Mouse (Mus musculus) limb, embryonic 15.5 days (tissue): ENCODE results near the gene Lmo4. TPM values are rescaled to one million over a fixed set of nuclear protein-coding genes. Genes with fewer than 3 reads are reported as not detected.

Experiments used
- ATAC-seq: fragments of 200-750 bp; cut with Nextera tagmentation; 2 replicates; pipeline ENCODE4 v1.8.0; 2017; ENCODE audit warnings: low read depth, moderate TSS enrichment; ENCODE audit not compliant: insufficient number of reproducible peaks, low FRiP score, low TSS enrichment
- H3K27ac ChIP-seq: fragments of 300-500 bp; sonication (generic); 2 replicates; pipeline ENCODE4 v1.5.1; 2015; ENCODE audit warnings: moderate library complexity, mild to moderate bottlenecking, inconsistent platforms
- H3K27me3 ChIP-seq: fragments of 300-500 bp; sonication (generic); 2 replicates; pipeline ENCODE4 v1.6.1; 2015; ENCODE audit warnings: inconsistent platforms
- H3K36me3 ChIP-seq: fragments of 300-500 bp; sonication (generic); 2 replicates; pipeline ENCODE4 v1.6.1; 2015; ENCODE audit warnings: inconsistent platforms
- H3K4me1 ChIP-seq: fragments of 300-500 bp; sonication (generic); 2 replicates; pipeline ENCODE4 v1.6.1; 2015; ENCODE audit warnings: inconsistent platforms
- H3K4me2 ChIP-seq: fragments of 300-500 bp; sonication (generic); 2 replicates; pipeline ENCODE4 v1.6.1; 2015; ENCODE audit warnings: mild to moderate bottlenecking, inconsistent platforms
- H3K4me3 ChIP-seq: fragments of 300-500 bp; sonication (generic); 2 replicates; pipeline ENCODE4 v1.5.1; 2015; ENCODE audit warnings: mild to moderate bottlenecking, inconsistent platforms
- H3K9ac ChIP-seq: fragments of 300-500 bp; sonication (generic); 2 replicates; pipeline ENCODE4 v1.6.1; 2015; ENCODE audit warnings: inconsistent platforms
- H3K9me3 ChIP-seq: fragments of 300-500 bp; sonication (generic); 2 replicates; pipeline ENCODE4 v1.6.1; 2016; ENCODE audit warnings: inconsistent platforms
- WGBS: fragments of 180-500 bp; shearing (Covaris S2); methylation state at CpG from one replicate; pipeline ENCODE4 v1.1.7; 2015; 5-methylcytosine and 5-hydroxymethylcytosine counted together
- polyA plus RNA-seq: library from polyadenylated mRNA; unstranded; fragments of >200 nt; fragmentation: Nextera tagmentation; extraction: Ambion mirVana; gene quantifications from 2 replicates; pipeline ENCODE4 v1.2.1, GENCODE M21; 2015

Gene Lmo4
- polyA plus RNA-seq, 1 experiment from 2014 or later: 97.7 TPM

- no peak for ATAC-seq
- Histone ChIP-seq H3K4me3 (peak overlapping the region; percentile 79), H3K36me3 (peaks cover 3% of the 10 kb centered on the region; the same call in 1 of the 2 replicates), H3K4me1 (peaks cover 41% of the 10 kb centered on the region), H3K27ac (peak overlapping the region; percentile 99), H3K27me3 (no peaks in the 10 kb centered on the region), H3K9me3 (no peaks in the 10 kb centered on the region), H3K4me2 (peak overlapping the region; percentile 91), H3K9ac (peak overlapping the region; percentile 93)
- under 1% methylated on average over 14 of the region's 14 CpGs for WGBS
Measured at GRCm38 (mm10) chr3:144202574-144203258, 2.3 kb downstream of the Lmo4 start.

- H3K4me1 ChIP-seq: peaks cover 48% of the 10 kb centered on the region
Measured at GRCm38 (mm10) chr3:144201794-144202573, 3.0 kb downstream of the Lmo4 start.

GRCm38 (mm10) chr3:144185327-144186152, 19.5 kb downstream of the Lmo4 start:
- H3K9ac ChIP-seq: no peak overlapping the region
- ATAC-seq: no peak
- H3K4me3 ChIP-seq: no peak overlapping the region
- peaks cover 27% of the 10 kb centered on the region for H3K36me3 ChIP-seq
- no peaks in the 10 kb centered on the region for H3K4me1 ChIP-seq
- no peak overlapping the region for H3K4me2 ChIP-seq
- no peaks in the 10 kb centered on the region for H3K27me3 ChIP-seq
- no peak overlapping the region for H3K27ac ChIP-seq
- no peaks in the 10 kb centered on the region for H3K9me3 ChIP-seq
- WGBS: 53% methylated on average over 13 of the region's 13 CpGs

More at GRCm38 (mm10) chr3:144201794-144202573, 3.0 kb downstream of the Lmo4 start:
- Histone ChIP-seq H3K27ac (peak overlapping the region; percentile 99), H3K9me3 (no peaks in the 10 kb centered on the region), H3K36me3 (peaks cover 3% of the 10 kb centered on the region; the same call in 1 of the 2 replicates), H3K27me3 (no peaks in the 10 kb centered on the region), H3K4me3 (peak overlapping the region; percentile 79), H3K9ac (peak overlapping the region; percentile 52), H3K4me2 (peak overlapping the region; percentile 91)
- ATAC-seq: peak; percentile 62
- 1% methylated on average over 55 of the region's 64 CpGs for WGBS

- Histone ChIP-seq H3K36me3 (peaks cover 21% of the 10 kb centered on the region), H3K27ac (no peak overlapping the region), H3K4me1 (no peaks in the 10 kb centered on the region), H3K9ac (no peak overlapping the region), H3K4me2 (no peak overlapping the region), H3K27me3 (no peaks in the 10 kb centered on the region), H3K9me3 (no peaks in the 10 kb centered on the region), H3K4me3 (no peak overlapping the region)
- WGBS: 70% methylated on average over 4 of the region's 4 CpGs
- ATAC-seq: no peak
Measured at GRCm38 (mm10) chr3:144184918-144185317, 20.1 kb downstream of the Lmo4 start.

GRCm38 (mm10) chr3:144182229-144182628, 22.8 kb downstream of the Lmo4 start:
- no peak overlapping the region for H3K9ac ChIP-seq
- no peak overlapping the region for H3K4me3 ChIP-seq
- H3K4me2 ChIP-seq: no peak overlapping the region
- H3K36me3 ChIP-seq: 0 out of 2 replicates have a peak, but pooled peaks cover under 1% of the 10 kb centered on the region
- no peak overlapping the region for H3K27ac ChIP-seq
- no peak for ATAC-seq
- no peaks in the 10 kb centered on the region for H3K4me1 ChIP-seq
- H3K9me3 ChIP-seq: no peaks in the 10 kb centered on the region
- WGBS: 76% methylated on average over 6 of the region's 6 CpGs
- H3K27me3 ChIP-seq: peaks cover 4% of the 10 kb centered on the region; the same call in 1 of the 2 replicates

- no peaks in the 10 kb centered on the region for H3K36me3 ChIP-seq
- H3K9me3 ChIP-seq: no peaks in the 10 kb centered on the region
- 43% methylated on average over 3 of the region's 3 CpGs for WGBS
- no peak overlapping the region for H3K4me3 ChIP-seq
- no peak overlapping the region for H3K4me2 ChIP-seq
- peaks cover 4% of the 10 kb centered on the region; the same call in 1 of the 2 replicates for H3K27me3 ChIP-seq
- no peak overlapping the region for H3K27ac ChIP-seq
- no peak overlapping the region for H3K9ac ChIP-seq
- H3K4me1 ChIP-seq: no peaks in the 10 kb centered on the region
- ATAC-seq: no peak
Measured at GRCm38 (mm10) chr3:144178937-144179336, 26.1 kb downstream of the Lmo4 start.

GRCm38 (mm10) chr3:144173866-144174588, 31.0 kb downstream of the Lmo4 start:
- H3K9me3 ChIP-seq: no peaks in the 10 kb centered on the region
- no peaks in the 10 kb centered on the region; the same call in 1 of the 2 replicates for H3K4me1 ChIP-seq
- ATAC-seq: no peak
- no peak overlapping the region for H3K27ac ChIP-seq
- no peak overlapping the region for H3K9ac ChIP-seq
- no peaks in the 10 kb centered on the region for H3K36me3 ChIP-seq
- no peak overlapping the region for H3K4me3 ChIP-seq
- 35% methylated on average over 7 of the region's 7 CpGs for WGBS
- peaks cover 4% of the 10 kb centered on the region; the same call in 1 of the 2 replicates for H3K27me3 ChIP-seq
- no peak overlapping the region for H3K4me2 ChIP-seq

- no peak for ATAC-seq
- H3K27ac ChIP-seq: no peak overlapping the region
- H3K36me3 ChIP-seq: no peaks in the 10 kb centered on the region
- H3K9me3 ChIP-seq: no peaks in the 10 kb centered on the region
- peaks cover 4% of the 10 kb centered on the region; the same call in 1 of the 2 replicates for H3K27me3 ChIP-seq
- no peak overlapping the region for H3K9ac ChIP-seq
- H3K4me2 ChIP-seq: no peak overlapping the region
- H3K4me3 ChIP-seq: no peak overlapping the region
- 60% methylated on average over 11 of the region's 11 CpGs for WGBS
- H3K4me1 ChIP-seq: no peaks in the 10 kb centered on the region; the same call in 1 of the 2 replicates
Measured at GRCm38 (mm10) chr3:144173138-144173537, 31.9 kb downstream of the Lmo4 start.

GRCm38 (mm10) chr3:144171749-144172148, 33.3 kb downstream of the Lmo4 start:
- Histone ChIP-seq H3K36me3 (no peaks in the 10 kb centered on the region), H3K4me3 (no peak overlapping the region), H3K27me3 (no peaks in the 10 kb centered on the region), H3K27ac (no peak overlapping the region), H3K9ac (no peak overlapping the region), H3K9me3 (no peaks in the 10 kb centered on the region), H3K4me1 (no peaks in the 10 kb centered on the region; the same call in 1 of the 2 replicates), H3K4me2 (no peak overlapping the region)
- WGBS: 77% methylated on average over 2 of the region's 2 CpGs
- no peak for ATAC-seq

GRCm38 (mm10) chr3:144170539-144170938, 34.5 kb downstream of the Lmo4 start:
- Histone ChIP-seq H3K27ac (no peak overlapping the region), H3K27me3 (no peaks in the 10 kb centered on the region), H3K4me3 (no peak overlapping the region), H3K4me1 (no peaks in the 10 kb centered on the region; the same call in 1 of the 2 replicates), H3K9ac (no peak overlapping the region), H3K36me3 (no peaks in the 10 kb centered on the region), H3K4me2 (no peak overlapping the region), H3K9me3 (no peaks in the 10 kb centered on the region)
- WGBS: 82% methylated on average over 2 of the region's 2 CpGs
- no peak for ATAC-seq
